Mouse (Mus musculus) erythroblast, embryonic 14.5 days (primary cell): ENCODE measurements around the gene Anks1.

ENCODE experiments used
- GATA1 ChIP-seq: IDR thresholded peaks from 2 replicates; pipeline ENCODE4 v1.6.1; 2012; ENCODE audit warnings: low read length, inconsistent platforms, mixed read lengths
- TAL1 ChIP-seq: IDR thresholded peaks from 3 replicates; pipeline ENCODE4 v1.6.1; 2012; ENCODE audit warnings: low read length, inconsistent platforms, mixed read lengths

DNA sequence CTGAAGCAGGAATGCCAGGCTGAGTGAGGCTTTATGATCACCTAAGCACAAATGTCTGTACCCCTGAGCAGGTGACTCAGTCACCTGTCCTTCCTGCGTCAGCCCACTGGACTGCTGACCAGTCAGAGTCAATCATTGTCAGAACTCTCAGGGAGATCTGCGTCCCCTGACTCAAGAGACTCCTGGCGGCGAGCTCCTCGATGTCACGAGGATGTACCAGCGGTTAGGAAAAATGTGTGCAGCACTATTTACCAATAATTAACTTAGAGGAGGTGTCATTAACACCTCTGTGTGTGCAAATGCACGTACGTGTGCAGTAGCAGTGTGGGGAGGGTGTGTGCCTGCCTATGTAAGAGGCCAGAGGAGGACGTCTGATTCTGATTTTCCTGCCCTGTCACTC, 56.2 kb downstream of the Anks1 start:
- no peak for TF ChIP-seq GATA1
- no peak for TF ChIP-seq TAL1
